Mouse (Mus musculus) hindlimb bud, embryonic 11.5 days (tissue): ENCODE data around the gene Paxip1.

Source experiments
- DNase-seq: peaks from one replicate; pipeline ENCODE4 v3.0.0-alpha.2; 2012; ENCODE audit warnings: low read depth, low spot score; ENCODE audit errors: extremely low spot score

Paxip1 gene

GRCm38 (mm10) chr5:27791303-27792172, at the start of gene Paxip1:
Gene Paxip1, minus strand, starts transcription at chr5:27791691.
- peak; percentile 86 for DNase-seq

DNA sequence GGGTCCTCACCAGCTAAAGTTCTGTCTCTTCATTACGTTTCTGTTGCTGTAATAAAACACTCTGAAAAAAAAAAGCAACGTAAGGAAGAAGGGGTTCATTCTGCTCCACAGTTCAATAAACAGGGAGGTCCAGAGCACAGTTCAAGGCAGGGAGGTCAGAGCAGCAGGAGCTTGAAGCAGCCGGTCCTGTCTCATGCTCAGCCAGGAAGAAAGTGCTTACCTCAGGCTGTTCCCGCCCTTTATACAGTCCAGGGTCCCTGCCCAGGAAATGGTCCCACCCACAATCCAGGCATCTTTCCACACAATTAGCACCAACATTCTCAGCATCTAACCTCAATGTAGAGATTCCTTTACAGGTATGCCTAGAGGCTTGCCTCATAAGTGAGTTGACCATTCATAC, 46.6 kb upstream of the Paxip1 start:
- DNase-seq = no peak

DNA sequence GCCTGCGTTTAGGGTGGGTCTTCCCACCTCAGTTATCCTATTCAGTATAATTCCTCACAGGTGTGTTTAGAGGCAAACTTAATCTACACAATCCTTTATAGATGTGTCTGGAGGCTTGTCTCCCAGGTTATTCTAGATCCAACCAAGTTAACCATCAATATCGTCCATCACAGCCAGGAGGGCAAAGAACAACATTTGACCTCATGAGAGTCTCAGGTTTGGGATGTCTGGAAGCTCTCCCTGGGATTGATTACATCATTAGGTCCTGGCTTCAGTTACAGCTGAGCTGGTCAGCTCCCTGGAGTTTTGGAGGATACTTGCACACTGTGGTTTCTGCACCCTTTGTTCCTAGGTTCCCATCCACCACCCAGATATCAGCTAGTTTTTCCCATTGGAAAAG, 43.6 kb upstream of the Paxip1 start:
- no peak for DNase-seq

- no peak for DNase-seq
These were observed 36.5 kb upstream of the Paxip1 start for GRCm38 (mm10) chr5:27827971-27828370.

DNA sequence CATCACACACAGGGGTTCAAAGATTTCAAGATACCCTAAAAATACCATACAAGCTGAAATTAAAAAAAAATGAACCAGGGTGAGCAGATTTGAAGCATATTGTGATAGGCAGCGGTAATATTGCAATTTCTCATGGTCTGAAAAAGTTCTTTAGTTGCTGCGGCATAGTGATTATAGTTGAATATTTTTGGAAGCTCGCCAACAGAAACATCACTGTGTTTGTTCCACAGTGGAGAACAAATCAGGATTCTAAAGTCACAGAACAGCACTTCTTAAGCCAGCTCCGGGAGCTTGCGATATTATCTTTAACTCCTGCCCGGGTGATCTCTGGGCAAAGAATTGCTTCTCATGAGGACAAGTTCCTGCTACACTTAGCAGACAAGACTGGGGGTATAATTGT, 29.7 kb upstream of the Paxip1 start:
- DNase-seq = no peak

GRCm38 (mm10) chr5:27818840-27819672, 27.6 kb upstream of the Paxip1 start:
- no peak for DNase-seq

- DNase-seq = no peak
These were observed 22.8 kb upstream of the Paxip1 start for GRCm38 (mm10) chr5:27814282-27814681.

DNA sequence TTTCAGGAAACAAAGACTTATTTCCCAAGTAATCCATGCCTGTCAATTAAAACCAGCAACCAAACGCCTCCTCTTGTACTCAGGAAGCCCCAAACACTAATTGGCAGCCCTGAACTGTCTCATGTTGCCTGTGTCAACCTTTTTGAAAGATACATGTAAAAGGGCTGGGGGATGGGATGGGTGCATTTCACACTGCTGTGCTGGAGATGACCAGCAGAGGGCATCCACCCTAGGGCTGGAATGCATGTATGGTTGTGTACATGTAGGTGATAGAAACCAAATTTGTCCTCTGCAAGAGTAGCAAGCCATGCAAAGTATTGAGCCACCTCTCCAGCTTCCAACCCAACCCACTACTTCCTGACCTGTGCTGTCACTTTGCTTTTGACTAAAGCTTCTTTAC, 2.4 kb upstream of the Paxip1 start:
- no peak for DNase-seq

- no peak for DNase-seq
These were observed 1.2 kb upstream of the Paxip1 start for GRCm38 (mm10) chr5:27792531-27793205.

DNA sequence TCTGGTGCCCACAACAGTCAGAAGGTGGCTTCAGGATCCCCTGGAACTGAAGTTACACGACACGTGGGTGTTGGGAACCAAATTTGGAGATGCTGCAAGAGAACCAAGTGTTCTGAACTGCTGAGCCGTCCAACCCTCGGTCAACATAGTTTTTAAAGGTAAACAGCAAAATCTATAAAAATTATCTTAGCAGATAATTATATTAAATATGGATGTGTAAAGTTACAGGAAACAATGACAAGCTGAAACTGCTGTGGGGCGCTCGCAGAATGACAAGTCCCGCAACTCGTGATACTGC, 631 bp upstream of the Paxip1 start:
- no peak for DNase-seq

DNA sequence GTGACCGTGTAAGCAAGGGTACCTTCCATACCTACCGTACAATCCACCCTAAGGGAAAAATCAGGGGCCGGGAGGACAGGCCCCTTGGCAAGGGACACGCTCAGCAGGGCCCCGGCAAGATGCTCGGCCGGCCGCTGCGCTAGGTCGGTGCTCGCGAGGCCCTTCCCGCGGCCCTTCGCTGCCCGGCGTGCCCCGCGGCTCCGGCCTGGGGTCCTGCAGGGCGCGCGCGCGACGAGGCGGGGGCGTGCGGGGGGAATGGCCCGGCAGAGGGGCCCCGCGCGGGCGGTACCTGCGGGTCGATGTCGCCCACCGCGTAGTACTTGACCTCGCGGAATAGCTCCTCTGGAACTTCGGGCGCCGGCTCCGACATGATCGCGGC, 592 bp downstream of the Paxip1 start:
- DNase-seq = no peak

GRCm38 (mm10) chr5:27790086-27790909, 1.2 kb downstream of the Paxip1 start:
- no peak for DNase-seq

DNA sequence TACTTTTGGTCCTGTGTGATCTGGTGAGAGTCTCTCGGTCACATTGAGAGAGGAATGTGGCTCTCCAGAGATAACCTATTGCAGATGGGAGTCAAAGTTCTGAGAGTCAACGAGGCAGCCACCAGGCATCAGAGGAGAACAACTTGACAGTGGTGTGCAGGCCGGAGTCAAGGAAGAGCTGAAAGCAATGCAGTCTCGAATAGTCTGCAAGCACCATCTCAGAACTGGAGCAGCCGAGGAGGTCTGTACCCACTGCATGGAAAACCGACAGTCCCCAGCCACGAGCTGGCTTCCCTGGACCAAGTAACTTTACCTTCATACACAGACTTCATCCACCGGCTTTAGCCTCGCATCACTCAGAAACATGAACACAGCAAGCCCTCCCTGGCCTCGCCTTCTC, 1.9 kb downstream of the Paxip1 start:
- DNase-seq = no peak

DNA sequence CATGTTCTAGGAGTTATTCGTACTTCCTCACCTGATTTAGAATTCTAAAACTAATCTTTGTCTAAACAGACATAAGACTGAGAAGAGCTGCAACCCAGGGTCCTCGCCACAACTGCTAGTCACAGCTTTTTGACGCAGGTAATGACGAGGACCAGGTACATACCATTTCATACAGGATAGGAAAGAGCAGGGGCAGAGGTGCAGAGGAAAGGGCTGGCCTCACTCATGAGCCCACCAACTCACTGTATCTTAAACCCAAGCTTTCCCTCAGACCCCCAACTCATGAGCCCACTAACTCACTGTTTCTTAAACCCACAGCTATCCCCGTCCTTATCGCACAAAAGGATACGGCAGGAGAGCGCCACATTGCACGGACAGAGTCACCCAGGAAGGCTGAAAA, 8.1 kb downstream of the Paxip1 start:
- DNase-seq = no peak

- DNase-seq = no peak
These were observed 23.5 kb downstream of the Paxip1 start for GRCm38 (mm10) chr5:27767948-27768347.

DNA sequence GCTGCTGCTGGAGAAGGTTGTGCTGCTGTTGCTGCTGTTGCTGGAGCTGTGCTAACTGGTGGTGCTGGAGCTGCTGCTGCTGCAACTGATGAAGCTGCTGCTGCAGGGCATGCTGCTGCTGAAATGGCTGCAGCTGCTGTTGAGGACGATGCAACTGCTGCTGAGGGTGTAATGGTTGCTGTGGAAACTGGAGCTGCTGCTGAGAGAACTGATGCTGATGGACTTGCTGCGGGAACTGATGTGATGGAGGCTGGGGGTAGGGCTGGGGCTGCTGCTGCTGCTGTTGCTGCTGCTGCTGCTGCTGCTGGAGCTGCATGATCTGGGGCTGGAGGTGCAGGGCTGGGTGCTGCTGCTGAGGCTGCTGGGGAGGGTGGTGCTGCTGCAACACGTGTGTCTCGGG, 25.7 kb downstream of the Paxip1 start:
- DNase-seq = no peak

GRCm38 (mm10) chr5:27744944-27745343, 46.5 kb downstream of the Paxip1 start:
- no peak for DNase-seq

- no peak for DNase-seq
These were observed 52.3 kb downstream of the Paxip1 start for GRCm38 (mm10) chr5:27739216-27739615.

DNA sequence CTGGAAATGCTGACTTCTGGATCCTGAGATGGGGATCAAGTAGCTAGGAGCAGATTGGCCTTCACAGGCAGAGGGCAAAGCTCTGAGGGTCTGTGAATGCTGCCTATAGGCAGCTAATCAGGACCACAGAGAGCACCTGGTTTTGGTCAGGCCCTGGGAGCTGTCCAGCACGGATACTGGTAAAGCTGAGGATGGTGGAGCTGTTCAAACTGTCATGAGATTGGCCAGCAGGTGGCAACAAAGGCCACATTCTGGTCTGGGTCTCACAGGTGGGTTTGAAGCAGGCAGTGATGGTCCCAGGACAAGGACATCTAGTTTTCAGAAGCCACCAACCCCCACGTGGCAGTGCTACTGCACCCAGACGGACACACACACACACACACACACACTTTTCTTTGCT, 54.3 kb downstream of the Paxip1 start:
- peak; percentile 73 for DNase-seq

- no peak for DNase-seq
These were observed 59.1 kb downstream of the Paxip1 start for GRCm38 (mm10) chr5:27732288-27732868.

GRCm38 (mm10) chr5:27731392-27731791, 60.1 kb downstream of the Paxip1 start:
- no peak for DNase-seq
